Mouse (Mus musculus): ENCODE measurements around the gene Mylip.

DNA sequence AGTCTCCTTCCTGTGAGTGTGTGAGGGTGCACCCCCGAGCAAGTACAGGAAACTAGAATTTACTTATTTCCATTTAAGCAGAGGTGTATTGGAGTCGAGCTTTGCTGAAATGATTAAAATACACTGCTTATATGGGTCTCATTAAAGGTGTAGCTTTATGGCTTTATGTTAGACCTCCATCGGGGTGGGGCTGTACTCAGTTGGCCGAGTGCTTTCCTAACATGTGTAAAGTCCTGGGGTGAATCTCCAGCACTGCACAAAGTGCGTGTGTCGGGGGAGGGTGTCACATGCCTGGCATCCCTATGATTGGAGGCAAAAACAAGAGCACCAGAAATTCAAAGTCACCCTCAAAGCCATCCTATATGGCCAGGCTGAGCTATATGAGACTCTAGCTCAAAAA, 49.3 kb downstream of the Mylip start:
- TF ChIP-seq CTCF (IDR thresholded peaks at IDR 0.05; ENCODE audit: low read depth, low read length) = no peak
- TF ChIP-seq POLR2A (IDR thresholded peaks at IDR 0.05; ENCODE audit: insufficient read depth, low read length) = no peak
- TF ChIP-seq EP300 (IDR thresholded peaks at IDR 0.05; ENCODE audit: insufficient read depth, low read depth, low read length) = no peak

Data from ES-Bruce4 (cell line).